Mouse (Mus musculus): Measurements from ENCODE around the gene Gm48552.

Gm48552 gene

DNA sequence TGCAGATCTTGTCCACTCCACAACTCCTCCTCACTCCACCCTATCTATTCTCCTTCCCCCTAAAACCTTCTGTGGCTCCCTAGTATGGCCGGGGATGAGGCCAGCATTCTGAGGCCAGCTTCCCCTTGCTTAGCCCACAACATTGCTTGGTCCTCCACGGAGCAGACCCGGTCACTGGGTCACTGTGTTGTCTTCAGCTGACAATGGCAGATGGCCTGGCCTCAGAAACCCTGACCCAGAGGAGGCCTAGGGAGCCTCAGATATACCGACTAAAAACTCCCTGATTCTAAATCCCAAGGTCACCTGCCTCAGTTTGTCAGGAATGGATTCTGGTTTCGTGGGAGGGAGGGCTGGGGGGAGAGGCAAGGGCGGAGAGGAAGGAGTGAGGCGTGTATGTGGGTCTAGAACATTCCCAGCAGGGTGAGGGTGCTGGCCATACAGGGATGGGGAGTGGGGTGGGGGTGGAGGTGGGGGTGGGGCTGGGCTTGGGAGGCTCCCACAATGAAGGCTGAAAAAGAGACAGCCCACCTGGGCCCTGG lies 13.5 kb downstream of the Gm48552 start:
- DNase-seq (ENCODE audit: low read depth, low spot score): no peak
- no peaks in the 10 kb centered on the region; the same call in 1 of the 2 replicates for H3K27me3 ChIP-seq (ENCODE audit: control insufficient read depth, insufficient read depth, low read length, poor library complexity, severe bottlenecking)
- peaks cover 3% of the 10 kb centered on the region; the same call in 1 of the 2 replicates for H3K36me3 ChIP-seq (ENCODE audit: control insufficient read depth, insufficient read depth, low read length, poor library complexity, severe bottlenecking)

GRCm38 (mm10) chr10:81403511-81403910 lies 14.7 kb downstream of the Gm48552 start:
- no peaks in the 10 kb centered on the region; the same call in 1 of the 2 replicates for H3K27me3 ChIP-seq (ENCODE audit: control insufficient read depth, insufficient read depth, low read length, poor library complexity, severe bottlenecking)
- H3K36me3 ChIP-seq (ENCODE audit: control insufficient read depth, insufficient read depth, low read length, poor library complexity, severe bottlenecking): peaks cover 3% of the 10 kb centered on the region; the same call in 1 of the 2 replicates
- no peak for DNase-seq (ENCODE audit: low read depth, low spot score)

- no peaks in the 10 kb centered on the region; the same call in 1 of the 2 replicates for H3K27me3 ChIP-seq (ENCODE audit: control insufficient read depth, insufficient read depth, low read length, poor library complexity, severe bottlenecking)
Observed at GRCm38 (mm10) chr10:81404082-81404481, 15.3 kb downstream of the Gm48552 start.

GRCm38 (mm10) chr10:81404720-81405119 lies 15.9 kb downstream of the Gm48552 start:
- peaks cover 3% of the 10 kb centered on the region; the same call in 1 of the 2 replicates for H3K36me3 ChIP-seq (ENCODE audit: control insufficient read depth, insufficient read depth, low read length, poor library complexity, severe bottlenecking)
- peak; percentile 40 for DNase-seq (ENCODE audit: low read depth, low spot score)
- no peaks in the 10 kb centered on the region; the same call in 1 of the 2 replicates for H3K27me3 ChIP-seq (ENCODE audit: control insufficient read depth, insufficient read depth, low read length, poor library complexity, severe bottlenecking)

More at GRCm38 (mm10) chr10:81404082-81404481, 15.3 kb downstream of the Gm48552 start:
- H3K36me3 ChIP-seq (ENCODE audit: control insufficient read depth, insufficient read depth, low read length, poor library complexity, severe bottlenecking): peaks cover 3% of the 10 kb centered on the region; the same call in 1 of the 2 replicates
- DNase-seq (ENCODE audit: low read depth, low spot score): no peak

DNA sequence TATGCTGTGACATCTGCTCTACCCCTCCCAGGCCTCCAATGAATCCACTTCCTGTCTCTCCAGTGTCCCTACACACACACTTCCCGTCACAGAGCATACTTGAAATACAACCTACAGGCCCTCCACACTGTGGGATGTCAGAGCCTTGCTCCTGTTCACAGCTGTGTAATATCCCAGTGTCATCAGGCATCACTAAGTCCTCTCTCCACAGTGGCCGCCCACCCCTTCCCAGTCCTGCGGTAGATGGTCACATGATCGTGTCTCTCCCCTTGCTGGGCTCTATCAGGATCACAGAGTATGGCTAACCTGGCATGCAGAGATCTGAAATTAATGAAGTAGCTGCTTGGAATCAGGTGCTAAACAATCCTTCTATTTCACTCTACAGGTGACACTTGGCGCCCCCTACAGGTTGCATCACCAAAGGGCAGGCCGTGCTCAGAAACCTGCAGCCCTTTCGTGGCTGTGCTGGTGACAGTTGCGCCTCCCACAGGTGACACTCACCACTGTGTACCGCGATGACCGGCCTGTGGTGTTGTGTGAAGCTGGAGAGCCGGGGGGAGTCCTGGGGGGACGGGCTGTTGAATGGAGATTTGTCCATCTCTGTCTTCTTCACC lies 16.9 kb downstream of the Gm48552 start:
- DNase-seq (ENCODE audit: low read depth, low spot score): peak; percentile 82
- H3K36me3 ChIP-seq (ENCODE audit: control insufficient read depth, insufficient read depth, low read length, poor library complexity, severe bottlenecking): peaks cover 2% of the 10 kb centered on the region; the same call in 1 of the 2 replicates
- no peaks in the 10 kb centered on the region; the same call in 1 of the 2 replicates for H3K27me3 ChIP-seq (ENCODE audit: control insufficient read depth, insufficient read depth, low read length, poor library complexity, severe bottlenecking)

DNA sequence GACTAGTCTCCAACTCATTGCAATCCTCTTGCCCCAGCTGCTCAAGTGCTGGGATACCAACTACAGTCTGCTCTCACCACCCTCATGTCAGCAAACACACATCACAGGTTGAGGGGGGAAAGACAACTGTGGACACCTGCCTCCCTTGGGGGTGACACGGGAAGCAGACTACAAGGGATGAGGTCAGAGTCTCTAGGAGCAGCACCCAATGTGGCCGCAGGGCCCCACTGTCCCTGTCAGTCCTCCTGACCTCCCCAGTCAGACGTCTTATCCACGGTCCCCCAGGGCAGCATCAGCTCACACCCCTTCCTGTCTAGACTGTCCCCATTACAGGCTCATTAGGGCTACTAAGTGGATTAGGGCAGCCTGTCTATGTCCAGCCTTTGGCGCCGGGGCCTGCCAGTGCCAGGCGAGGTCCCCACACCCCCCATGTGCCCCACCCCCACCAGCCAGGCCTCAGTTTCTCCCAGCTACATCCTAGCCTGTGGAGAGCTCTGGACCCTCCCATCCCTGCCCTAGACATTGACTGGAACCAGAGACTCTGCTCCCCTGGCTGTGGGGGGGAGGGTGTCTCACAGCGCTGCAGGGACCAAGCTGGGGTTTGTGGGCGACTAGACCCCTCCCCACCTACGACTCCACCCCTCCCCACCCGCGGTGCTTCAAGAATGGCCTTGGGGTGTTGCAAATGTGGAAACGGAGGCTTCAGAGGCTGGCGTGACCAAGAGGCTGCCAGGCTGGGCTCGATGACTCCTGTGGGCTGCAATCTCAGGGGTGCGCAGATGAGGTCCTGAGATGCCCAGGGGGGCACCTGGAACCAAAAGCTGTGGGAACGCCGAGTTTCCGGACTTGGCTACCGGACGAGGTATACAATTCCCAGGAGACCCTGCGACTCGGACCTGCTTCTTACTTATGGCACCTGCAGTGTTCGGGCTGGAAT lies 18.0 kb downstream of the Gm48552 start:
- H3K27me3 ChIP-seq (ENCODE audit: control insufficient read depth, insufficient read depth, low read length, poor library complexity, severe bottlenecking): no peaks in the 10 kb centered on the region; the same call in 1 of the 2 replicates
- peaks cover 2% of the 10 kb centered on the region; the same call in 1 of the 2 replicates for H3K36me3 ChIP-seq (ENCODE audit: control insufficient read depth, insufficient read depth, low read length, poor library complexity, severe bottlenecking)
- no peak for DNase-seq (ENCODE audit: low read depth, low spot score)

DNA sequence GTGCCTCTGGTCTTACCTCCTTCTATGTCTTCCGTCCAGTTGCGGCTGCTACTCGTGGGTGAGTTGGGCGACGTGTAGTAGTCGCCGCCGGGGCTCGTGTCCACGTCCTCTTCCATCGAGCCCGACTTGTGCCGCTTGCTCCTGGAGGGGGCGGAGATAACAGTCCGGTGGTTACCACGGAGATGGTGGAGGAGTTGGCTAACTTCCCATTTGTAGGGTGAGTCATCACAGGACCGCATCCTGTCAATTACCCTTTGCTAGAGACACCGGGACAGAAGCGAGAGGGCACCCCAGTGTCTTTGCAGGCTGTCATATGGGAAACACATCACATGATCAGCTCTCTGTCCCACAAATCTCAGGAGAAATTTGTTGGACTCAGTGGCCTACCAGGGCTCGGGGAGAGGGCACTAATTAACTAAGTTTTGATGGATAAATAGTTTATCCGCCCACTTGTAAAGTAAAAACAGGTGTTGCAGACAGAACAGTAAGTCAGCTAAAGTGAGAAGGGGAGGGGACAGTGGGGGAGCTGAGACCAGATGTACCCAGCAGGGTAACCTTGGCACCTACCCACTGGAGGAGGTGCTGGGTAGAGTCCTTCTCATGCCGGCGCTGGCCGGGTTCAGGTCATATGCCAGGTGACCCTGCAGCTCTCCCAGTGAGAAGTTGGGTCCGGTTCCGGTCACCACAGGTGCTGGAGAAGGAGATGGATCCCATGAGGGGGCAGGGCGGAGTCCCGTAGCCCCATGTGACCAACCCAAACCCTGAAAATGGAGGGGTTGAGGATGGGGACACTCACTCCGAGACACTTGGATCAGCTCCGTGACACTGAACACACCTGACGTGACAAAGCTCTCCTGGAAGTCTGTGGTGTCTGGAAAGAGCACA lies 19.0 kb downstream of the Gm48552 start:
- 0 out of 2 replicates have a peak, but pooled peaks cover 2% of the 10 kb centered on the region for H3K36me3 ChIP-seq (ENCODE audit: control insufficient read depth, insufficient read depth, low read length, poor library complexity, severe bottlenecking)
- H3K27me3 ChIP-seq (ENCODE audit: control insufficient read depth, insufficient read depth, low read length, poor library complexity, severe bottlenecking): no peaks in the 10 kb centered on the region; the same call in 1 of the 2 replicates
- DNase-seq (ENCODE audit: low read depth, low spot score): peak; percentile 69

- Histone ChIP-seq H3K36me3 (ENCODE audit: control insufficient read depth, insufficient read depth, low read length, poor library complexity, severe bottlenecking) (0 out of 2 replicates have a peak, but pooled peaks cover 2% of the 10 kb centered on the region), H3K27me3 (ENCODE audit: control insufficient read depth, insufficient read depth, low read length, poor library complexity, severe bottlenecking) (no peaks in the 10 kb centered on the region; the same call in 1 of the 2 replicates)
- DNase-seq (ENCODE audit: low read depth, low spot score): no peak
Observed at GRCm38 (mm10) chr10:81408424-81408729, 19.6 kb downstream of the Gm48552 start.

DNA sequence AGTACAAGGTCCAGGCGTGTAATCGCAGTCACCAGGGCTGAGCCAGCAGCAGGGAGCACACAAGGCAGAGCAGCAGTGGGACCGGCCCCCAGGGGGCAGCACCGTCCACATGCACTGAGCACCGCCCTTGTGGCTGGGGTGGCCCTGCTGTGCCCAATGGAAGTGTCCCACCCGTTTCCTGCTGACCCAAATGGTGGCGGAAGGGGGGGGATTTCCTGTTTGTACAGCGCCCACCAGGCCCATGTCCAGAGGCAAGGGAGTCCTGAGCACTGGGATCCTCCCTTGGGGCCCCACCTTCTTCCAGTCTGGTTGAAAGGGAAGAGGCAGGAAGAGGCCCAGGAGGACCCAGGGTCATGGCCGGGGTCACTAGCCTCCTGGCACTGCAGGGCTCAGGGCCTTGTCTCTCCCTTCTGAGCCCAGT lies 20.1 kb downstream of the Gm48552 start:
- no peaks in the 10 kb centered on the region; the same call in 1 of the 2 replicates for H3K27me3 ChIP-seq (ENCODE audit: control insufficient read depth, insufficient read depth, low read length, poor library complexity, severe bottlenecking)
- DNase-seq (ENCODE audit: low read depth, low spot score): peak; percentile 87
- H3K36me3 ChIP-seq (ENCODE audit: control insufficient read depth, insufficient read depth, low read length, poor library complexity, severe bottlenecking): 0 out of 2 replicates have a peak, but pooled peaks cover 2% of the 10 kb centered on the region

- no peak for DNase-seq (ENCODE audit: low read depth, low spot score)
- 0 out of 2 replicates have a peak, but pooled peaks cover 2% of the 10 kb centered on the region for H3K36me3 ChIP-seq (ENCODE audit: control insufficient read depth, insufficient read depth, low read length, poor library complexity, severe bottlenecking)
- H3K27me3 ChIP-seq (ENCODE audit: control insufficient read depth, insufficient read depth, low read length, poor library complexity, severe bottlenecking): no peaks in the 10 kb centered on the region; the same call in 1 of the 2 replicates
Observed at GRCm38 (mm10) chr10:81409330-81409729, 20.5 kb downstream of the Gm48552 start.

DNA sequence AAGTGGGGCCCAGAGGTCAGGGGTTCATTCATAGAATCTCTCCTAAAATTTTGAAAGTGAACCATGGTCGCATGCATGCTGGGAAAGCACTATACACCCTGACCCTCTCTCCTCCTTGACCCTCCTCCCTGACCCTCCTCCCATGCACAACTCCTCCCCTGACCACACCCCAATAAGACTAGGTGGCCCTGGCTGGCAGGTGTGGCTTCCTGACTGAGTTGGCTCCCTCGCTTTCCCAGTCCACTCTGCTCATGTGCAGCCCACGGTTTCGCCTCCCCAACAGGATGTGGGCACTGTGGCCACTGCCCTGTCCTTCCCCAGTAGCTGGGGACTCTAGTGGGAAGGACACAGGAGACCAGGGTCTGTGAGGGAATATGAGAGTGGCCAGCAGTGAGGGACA lies 21.5 kb downstream of the Gm48552 start:
- no peak for DNase-seq (ENCODE audit: low read depth, low spot score)

GRCm38 (mm10) chr10:81410981-81411380 lies 22.2 kb downstream of the Gm48552 start:
- Histone ChIP-seq H3K36me3 (ENCODE audit: control insufficient read depth, insufficient read depth, low read length, poor library complexity, severe bottlenecking) (no peaks in the 10 kb centered on the region), H3K27me3 (ENCODE audit: control insufficient read depth, insufficient read depth, low read length, poor library complexity, severe bottlenecking) (no peaks in the 10 kb centered on the region; the same call in 1 of the 2 replicates)
- no peak for DNase-seq (ENCODE audit: low read depth, low spot score)

More for the DNA sequence above, 21.5 kb downstream of the Gm48552 start:
- Histone ChIP-seq H3K27me3 (ENCODE audit: control insufficient read depth, insufficient read depth, low read length, poor library complexity, severe bottlenecking) (no peaks in the 10 kb centered on the region; the same call in 1 of the 2 replicates), H3K36me3 (ENCODE audit: control insufficient read depth, insufficient read depth, low read length, poor library complexity, severe bottlenecking) (0 out of 2 replicates have a peak, but pooled peaks cover 2% of the 10 kb centered on the region)

DNA sequence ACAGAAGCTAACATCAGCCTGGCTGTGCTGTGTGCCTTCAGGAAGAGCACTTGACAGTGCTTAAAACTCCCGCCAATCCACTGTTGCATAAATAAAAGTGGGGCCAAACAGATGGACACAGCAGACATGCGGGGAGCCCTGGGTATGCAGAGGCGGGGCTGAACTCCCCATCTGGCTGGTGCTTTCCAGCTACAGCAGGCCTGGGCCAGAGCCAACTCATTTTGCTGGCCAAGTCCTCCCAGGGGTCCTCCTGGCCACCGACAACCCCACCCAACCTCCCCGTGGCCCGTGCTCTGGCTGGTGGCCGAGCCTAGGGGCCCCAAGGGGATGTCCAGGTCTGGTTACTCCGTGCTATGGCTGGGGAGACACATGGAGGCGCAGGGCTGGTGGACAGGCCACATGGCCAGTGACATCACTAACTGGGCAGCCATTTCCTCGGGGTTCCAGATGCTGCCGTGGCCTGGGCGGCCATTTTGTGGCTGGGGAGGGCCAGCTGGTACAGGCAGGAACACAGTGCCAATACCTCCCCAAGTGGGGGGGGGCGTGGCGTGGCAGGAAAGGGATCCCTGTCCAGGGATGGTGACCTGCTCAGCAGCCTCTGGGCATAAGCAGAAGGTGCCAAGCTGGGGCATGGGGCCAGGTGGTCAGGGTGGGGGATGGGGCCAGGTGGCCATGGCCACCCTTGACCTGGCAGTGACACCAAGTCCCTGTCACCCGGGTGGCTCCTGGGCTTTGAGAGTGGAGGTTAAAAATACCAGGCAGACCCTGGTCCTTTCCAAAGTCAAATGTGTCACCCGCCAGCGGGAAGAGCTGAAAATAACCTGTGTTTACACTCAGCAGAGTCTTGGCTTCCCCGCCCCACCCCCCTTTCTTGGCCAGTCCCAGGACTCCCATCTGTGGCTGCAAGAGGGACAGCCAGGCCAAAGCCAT lies 22.9 kb downstream of the Gm48552 start:
- H3K36me3 ChIP-seq (ENCODE audit: control insufficient read depth, insufficient read depth, low read length, poor library complexity, severe bottlenecking): no peaks in the 10 kb centered on the region

More for the DNA sequence above, 22.9 kb downstream of the Gm48552 start:
- DNase-seq (ENCODE audit: low read depth, low spot score): no peak
- H3K27me3 ChIP-seq (ENCODE audit: control insufficient read depth, insufficient read depth, low read length, poor library complexity, severe bottlenecking): no peaks in the 10 kb centered on the region

Measured in splenic B cell, adult 2 months (primary cell).